Mouse (Mus musculus) stomach, postnatal 0 days (tissue): ENCODE results near the gene Rsph9. TPM values are rescaled to one million over a fixed set of nuclear protein-coding genes. Genes with fewer than 3 reads are reported as not detected.

Experiments
- ATAC-seq: fragments of 200-750 bp; cut with Nextera tagmentation; 2 replicates; pipeline ENCODE4 v1.8.0; 2017; ENCODE audit not compliant: low FRiP score, low TSS enrichment
- DNase-seq: peaks from one replicate; pipeline ENCODE4 v3.0.0-alpha.2; 2016; ENCODE audit warnings: low spot score
- H3K27ac ChIP-seq: fragments of 300-500 bp; sonication (generic); replicated peaks from 2 replicates; pipeline ENCODE4 v1.5.1; 2014; ENCODE audit warnings: mild to moderate bottlenecking, control low read depth
- H3K27me3 ChIP-seq: fragments of 300-500 bp; sonication (generic); 2 replicates; pipeline ENCODE4 v1.6.1; 2014; ENCODE audit warnings: low read length; ENCODE audit not compliant: control insufficient read depth, insufficient read depth
- H3K36me3 ChIP-seq: fragments of 300-500 bp; sonication (generic); 2 replicates; pipeline ENCODE4 v1.6.1; 2014; ENCODE audit warnings: low read length, mixed read lengths; ENCODE audit not compliant: control insufficient read depth, insufficient read depth
- H3K4me1 ChIP-seq: fragments of 300-500 bp; sonication (generic); replicated peaks from 2 replicates; pipeline ENCODE4 v1.6.1; 2014; ENCODE audit warnings: antibody characterized with exemption; ENCODE audit not compliant: control insufficient read depth, insufficient read depth
- H3K4me2 ChIP-seq: fragments of 300-500 bp; sonication (generic); replicated peaks from 2 replicates; pipeline ENCODE4 v1.6.1; 2014; ENCODE audit warnings: low read depth, mild to moderate bottlenecking, control low read depth, moderate library complexity
- H3K4me3 ChIP-seq: fragments of 300-500 bp; sonication (generic); 2 replicates; pipeline ENCODE4 v1.5.1; 2014; ENCODE audit warnings: low read depth, low read length, control low read depth
- H3K9ac ChIP-seq: fragments of 300-500 bp; sonication (generic); 2 replicates; pipeline ENCODE4 v1.6.1; 2014; ENCODE audit warnings: mild to moderate bottlenecking, low read length, control low read depth, mixed read lengths
- H3K9me3 ChIP-seq: fragments of 300-500 bp; sonication (generic); 2 replicates; pipeline ENCODE4 v1.6.1; 2016; ENCODE audit warnings: low read length; ENCODE audit not compliant: control insufficient read depth
- CTCF ChIP-seq: IDR thresholded peaks from 2 replicates; pipeline ENCODE4 v1.5.1; 2016; ENCODE audit warnings: antibody characterized with exemption, low read depth, mild to moderate bottlenecking, moderate library complexity
- EP300 ChIP-seq: optimal IDR thresholded peaks from 2 replicates; pipeline ENCODE3; 2016; ENCODE audit warnings: antibody characterized with exemption
- WGBS: fragments of 180-500 bp; shearing (Covaris S2); extraction: QIAGEN DNeasy Blood & Tissue Kit; methylation state at CpG from one replicate; pipeline ENCODE4 v1.1.7; 2014; 5-methylcytosine and 5-hydroxymethylcytosine counted together
- polyA plus RNA-seq: library from polyadenylated mRNA; unstranded; fragments of >200 nt; fragmentation: Nextera tagmentation; extraction: Ambion mirVana; gene quantifications from 2 replicates; pipeline ENCODE4 v1.2.1, GENCODE M21; 2015

The Rsph9 gene
- polyA plus RNA-seq, 1 experiment from 2014 or later = 13.1 TPM

DNA sequence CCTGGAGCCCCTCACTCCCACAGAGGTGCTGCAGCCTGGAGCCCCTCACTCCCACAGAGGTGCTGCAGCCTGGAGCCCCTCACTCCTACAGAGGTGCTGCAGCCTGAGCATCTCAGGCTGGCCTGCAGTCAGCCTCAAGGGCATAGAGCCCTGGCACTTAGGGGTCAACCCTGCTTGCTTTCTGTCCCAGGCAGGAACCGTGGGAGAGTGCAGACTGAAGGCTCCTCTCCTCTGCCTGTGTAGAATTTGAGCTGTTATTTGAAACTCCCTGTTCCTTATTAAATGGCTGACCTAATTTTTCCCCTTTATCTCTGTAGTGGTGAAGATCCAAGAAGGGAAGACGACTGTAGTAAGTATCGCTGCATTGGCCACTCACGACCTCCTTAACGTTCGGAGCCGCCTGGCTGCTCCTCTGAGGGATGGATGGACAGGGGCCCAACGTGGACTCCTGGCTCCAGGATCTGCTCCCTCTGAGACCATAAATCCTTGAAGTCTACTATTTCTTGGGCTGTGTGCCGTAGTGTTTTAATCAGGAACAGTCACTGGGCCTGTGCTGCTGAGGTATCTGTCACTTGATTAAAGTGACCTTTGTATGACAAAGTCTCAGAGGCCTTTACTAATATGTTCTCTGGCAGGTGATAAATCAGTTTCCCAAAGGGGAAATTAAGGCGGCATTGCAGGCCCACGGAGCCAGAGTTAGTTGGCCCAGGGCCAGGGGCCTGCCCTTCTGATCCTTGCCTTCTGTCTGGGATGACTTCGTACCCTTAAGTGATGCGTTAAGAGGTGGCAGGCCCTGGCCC is 26.2 kb downstream of the Rsph9 start:
- Histone ChIP-seq H3K27ac (no peak overlapping the region), H3K4me2 (no peak overlapping the region), H3K4me3 (no peak overlapping the region), H3K27me3 (no peaks in the 10 kb centered on the region), H3K36me3 (peaks cover 8% of the 10 kb centered on the region; the same call in 1 of the 2 replicates), H3K9ac (no peak overlapping the region), H3K9me3 (no peaks in the 10 kb centered on the region), H3K4me1 (no peaks in the 10 kb centered on the region)
- DNase-seq = no peak
- WGBS = 72% methylated on average over 13 of the region's 13 CpGs
- TF ChIP-seq EP300 (no peak), CTCF (no peak)
- ATAC-seq = no peak

DNA sequence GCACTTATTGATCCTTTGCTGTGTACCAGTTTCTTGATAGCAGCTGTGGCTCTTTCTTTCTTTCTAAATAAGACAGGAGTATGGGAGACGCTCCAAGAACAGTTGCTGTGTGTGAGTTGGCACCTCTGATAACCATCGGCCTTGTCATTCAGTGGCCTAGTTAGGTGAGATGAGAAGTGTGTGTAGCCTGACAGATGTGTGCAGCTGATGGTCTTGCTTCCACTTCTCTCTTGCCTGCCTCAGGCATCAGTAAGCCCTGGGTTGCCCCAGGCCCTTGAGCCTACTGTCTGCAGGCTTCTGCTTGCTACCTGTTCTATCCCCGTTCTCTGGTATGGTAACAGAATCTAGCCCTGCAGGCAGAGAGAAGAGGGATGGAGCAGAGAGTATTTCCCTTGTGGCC is 27.1 kb downstream of the Rsph9 start:
- 90% methylated on average over 3 of the region's 3 CpGs for WGBS
- H3K4me2 ChIP-seq = no peak overlapping the region
- no peak for ATAC-seq

DNA sequence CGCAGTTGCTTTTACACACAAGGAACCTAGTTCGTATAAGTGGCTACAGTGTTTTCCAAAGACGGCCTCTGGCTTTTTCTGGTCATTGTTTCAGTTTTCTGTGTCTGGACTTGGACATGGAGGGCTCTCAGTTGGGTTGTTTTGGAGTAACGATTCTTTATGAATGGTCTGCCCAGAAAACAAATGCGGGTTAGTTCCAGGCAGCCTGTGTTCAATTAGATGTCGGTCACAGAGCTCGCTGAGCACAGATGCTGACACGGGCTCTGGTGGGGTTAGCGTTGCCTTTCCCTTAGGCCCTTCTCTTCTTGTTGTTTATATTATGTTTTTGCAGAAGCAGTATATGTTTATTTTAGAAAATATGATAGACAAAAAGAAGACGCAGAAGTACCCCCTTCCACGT is 27.9 kb downstream of the Rsph9 start:
- no peaks in the 10 kb centered on the region for H3K27me3 ChIP-seq
- no peak for DNase-seq
- ATAC-seq = no peak
- H3K4me3 ChIP-seq = no peak overlapping the region
- no peak overlapping the region for H3K9ac ChIP-seq
- H3K9me3 ChIP-seq = no peaks in the 10 kb centered on the region
- TF ChIP-seq CTCF = no peak
- TF ChIP-seq EP300 = no peak
- H3K27ac ChIP-seq = no peak overlapping the region
- H3K4me1 ChIP-seq = no peaks in the 10 kb centered on the region
- 63% methylated on average over 11 of the region's 11 CpGs for WGBS
- peaks cover 8% of the 10 kb centered on the region; the same call in 1 of the 2 replicates for H3K36me3 ChIP-seq
- no peak overlapping the region for H3K4me2 ChIP-seq

More for the DNA sequence above, 27.1 kb downstream of the Rsph9 start:
- no peak for DNase-seq
- Histone ChIP-seq H3K4me3 (no peak overlapping the region), H3K4me1 (no peaks in the 10 kb centered on the region), H3K36me3 (peaks cover 8% of the 10 kb centered on the region; the same call in 1 of the 2 replicates), H3K9me3 (no peaks in the 10 kb centered on the region), H3K27ac (no peak overlapping the region), H3K27me3 (no peaks in the 10 kb centered on the region), H3K9ac (no peak overlapping the region)
- TF ChIP-seq CTCF (no peak), EP300 (no peak)

DNA sequence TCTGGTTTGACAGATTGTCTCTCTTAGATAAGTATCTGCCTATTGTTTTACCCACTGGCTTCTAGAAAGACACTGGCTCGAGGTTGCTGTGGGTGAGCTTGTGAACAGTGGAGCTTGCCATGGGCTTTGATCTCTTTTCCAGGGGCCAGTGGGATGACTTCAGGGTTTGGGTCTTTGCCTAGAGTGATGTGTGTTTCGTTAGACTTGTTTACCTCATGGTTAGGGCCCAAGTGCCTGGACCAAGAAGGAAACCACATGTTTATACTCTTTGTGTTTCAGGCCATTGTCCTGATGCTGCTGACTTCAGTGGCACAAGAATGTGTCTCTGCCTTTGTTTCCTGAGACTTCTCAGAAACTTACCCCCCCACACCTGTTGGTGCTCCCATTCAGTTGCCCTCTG is 28.5 kb downstream of the Rsph9 start:
- Histone ChIP-seq H3K4me2 (no peak overlapping the region), H3K27ac (no peak overlapping the region), H3K27me3 (no peaks in the 10 kb centered on the region), H3K4me1 (no peaks in the 10 kb centered on the region), H3K9ac (no peak overlapping the region), H3K9me3 (no peaks in the 10 kb centered on the region), H3K36me3 (peaks cover 8% of the 10 kb centered on the region; the same call in 1 of the 2 replicates), H3K4me3 (no peak overlapping the region)
- no peak for TF ChIP-seq EP300
- TF ChIP-seq CTCF = no peak
- ATAC-seq (no peak), DNase-seq (no peak)
- WGBS = 19% methylated on average over 2 of the region's 2 CpGs

DNA sequence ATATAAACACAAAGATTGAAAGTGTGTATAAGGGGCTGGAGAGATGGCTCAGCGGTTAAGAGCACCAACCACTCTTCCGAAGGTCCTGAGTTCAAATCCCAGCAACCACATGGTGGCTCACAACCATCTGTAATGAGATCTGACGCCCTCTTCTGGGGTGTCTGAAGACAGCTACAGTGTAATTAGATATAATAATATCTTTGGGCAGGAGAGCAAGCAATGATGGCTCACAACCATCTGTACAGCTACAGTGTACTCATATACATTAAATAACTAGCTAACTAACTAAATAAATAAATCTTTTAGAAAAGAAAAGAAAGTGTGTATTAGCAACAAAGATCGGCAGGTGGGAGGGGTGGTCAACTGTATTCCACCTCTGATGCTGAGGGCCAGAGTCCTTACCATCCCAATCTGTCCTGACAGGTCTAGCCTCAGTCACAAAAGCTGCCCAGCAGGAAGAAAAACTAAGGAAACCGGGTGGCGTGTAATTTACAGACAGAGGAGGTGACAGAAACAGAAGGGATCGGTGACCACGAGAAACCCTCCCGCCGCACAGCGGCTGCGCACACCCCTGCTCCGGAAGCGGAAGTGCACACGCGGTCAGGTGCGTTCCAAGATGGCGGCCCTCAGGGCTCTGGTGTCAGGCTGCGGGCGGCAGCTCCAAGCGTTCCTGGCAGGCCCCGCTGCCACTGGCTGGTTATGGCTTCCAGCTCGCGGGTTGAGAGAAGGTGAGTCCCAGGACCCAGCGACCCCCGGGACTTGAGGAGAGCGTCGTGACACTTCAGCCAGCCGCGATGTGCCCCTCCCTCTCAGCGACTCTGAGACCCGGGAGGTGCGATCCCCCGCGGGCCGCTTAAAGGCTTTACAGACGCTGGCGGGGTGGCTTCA is 33.4 kb downstream of the Rsph9 start, which contains the start of gene Mrps18a:
Mrps18a (plus strand) TSS at position 585 of the 888 bp plus-strand sequence.
- Histone ChIP-seq H3K4me2 (peak within 1 kb of the TSS; percentile 72), H3K9me3 (no peaks in the 10 kb centered on the region), H3K4me3 (peak within 1 kb of the TSS; percentile 75), H3K4me1 (no peaks in the 10 kb centered on the region), H3K9ac (peak within 1 kb of the TSS; percentile 77), H3K36me3 (no peaks in the 10 kb centered on the region), H3K27ac (0 out of 2 replicates have a peak within 1 kb of the TSS, but pooled peaks have one; percentile 41), H3K27me3 (peaks cover 2% of the 10 kb centered on the region; the same call in 1 of the 2 replicates)
- TF ChIP-seq CTCF (no peak), EP300 (no peak)
- DNase-seq = peak; percentile 88
- ATAC-seq = peak; percentile 92
- 5% methylated on average over 37 of the region's 38 CpGs for WGBS
